Mouse (Mus musculus) limb, embryonic 13.5 days (tissue): ENCODE results near the gene Krtap19-5. TPM values are rescaled to one million over a fixed set of nuclear protein-coding genes. Genes with fewer than 3 reads are reported as not detected.

Source experiments
- polyA plus RNA-seq: library from polyadenylated mRNA; unstranded; fragments of >200 nt; fragmentation: Nextera tagmentation; extraction: Ambion mirVana; gene quantifications from 2 replicates; pipeline ENCODE4 v1.2.1, GENCODE M21; 2015

Krtap19-5 gene
- polyA plus RNA-seq, 1 experiment from 2014 or later = not detected

Other genes starting within 250 kb of the Krtap19-5 start
- gene Krtap26-1, start 248.7 kb downstream of the Krtap19-5 start, polyA plus RNA-seq = not detected in 2 replicates
- not detected in 2 replicates for gene Krtap27-1, start 224.8 kb downstream of the Krtap19-5 start, polyA plus RNA-seq
- not detected in 2 replicates for gene 2310061N02Rik, start 188.5 kb downstream of the Krtap19-5 start, polyA plus RNA-seq
- not detected in 2 replicates for gene Krtap13-1, start 167.6 kb downstream of the Krtap19-5 start, polyA plus RNA-seq
- not detected in 2 replicates for gene Krtap13, start 144.8 kb downstream of the Krtap19-5 start, polyA plus RNA-seq
- gene 2310034C09Rik, start 137.6 kb downstream of the Krtap19-5 start, polyA plus RNA-seq = not detected in 2 replicates
- not detected in 2 replicates for gene 2310057N15Rik, start 122.3 kb downstream of the Krtap19-5 start, polyA plus RNA-seq
- not detected in 2 replicates for gene Gm5965, start 118.6 kb downstream of the Krtap19-5 start, polyA plus RNA-seq
- gene Gm20741, start 84.2 kb downstream of the Krtap19-5 start, polyA plus RNA-seq = not detected in 2 replicates
- not detected in 2 replicates for gene Krtap15, start 76.2 kb downstream of the Krtap19-5 start, polyA plus RNA-seq
- not detected in 2 replicates for gene Krtap14, start 70.3 kb downstream of the Krtap19-5 start, polyA plus RNA-seq
- not detected in 2 replicates for gene Krtap19-1, start 27.0 kb downstream of the Krtap19-5 start, polyA plus RNA-seq
- gene Krtap19-2, start 22.2 kb downstream of the Krtap19-5 start, polyA plus RNA-seq = not detected in 2 replicates
- gene Krtap19-3, start 18.4 kb downstream of the Krtap19-5 start, polyA plus RNA-seq = not detected in 2 replicates
- not detected in 2 replicates for gene Krtap19-4, start 11.4 kb downstream of the Krtap19-5 start, polyA plus RNA-seq
- gene Krtap19-9b, start 35.8 kb upstream of the Krtap19-5 start, polyA plus RNA-seq = not detected in 2 replicates
- not detected in 2 replicates for gene Krtap16-3, start 66.4 kb upstream of the Krtap19-5 start, polyA plus RNA-seq
- not detected in 2 replicates for gene Krtap22-2, start 114.3 kb upstream of the Krtap19-5 start, polyA plus RNA-seq
- not detected in 2 replicates for gene Gm10229, start 118.8 kb upstream of the Krtap19-5 start, polyA plus RNA-seq
- gene Krtap6-1, start 135.2 kb upstream of the Krtap19-5 start, polyA plus RNA-seq = not detected in 2 replicates
- gene Gm10228, start 145.0 kb upstream of the Krtap19-5 start, polyA plus RNA-seq = not detected in 2 replicates
- not detected in 2 replicates for gene Krtap6-5, start 151.4 kb upstream of the Krtap19-5 start, polyA plus RNA-seq
- not detected in 2 replicates for gene 1110025L11Rik, start 167.5 kb upstream of the Krtap19-5 start, polyA plus RNA-seq
- not detected in 2 replicates for gene Krtap6-3, start 187.6 kb upstream of the Krtap19-5 start, polyA plus RNA-seq
- not detected in 2 replicates for gene Gm6358, start 244.4 kb upstream of the Krtap19-5 start, polyA plus RNA-seq